Mouse (Mus musculus) megakaryocyte, embryonic 14.5 days (primary cell): ENCODE results near the gene Itih3. TPM values are rescaled to one million over a fixed set of nuclear protein-coding genes. Genes with fewer than 3 reads are reported as not detected.

Experiments
- H3K27me3 ChIP-seq: replicated peaks from 2 replicates; pipeline ENCODE3; 2012; ENCODE audit warnings: inconsistent platforms
- H3K36me3 ChIP-seq: replicated peaks from 2 replicates; pipeline ENCODE3; 2012; ENCODE audit warnings: low read length, inconsistent platforms, mixed read lengths
- H3K4me1 ChIP-seq: 2 replicates; pipeline ENCODE4 v1.6.1; 2012; ENCODE audit warnings: inconsistent platforms
- H3K4me3 ChIP-seq: replicated peaks from 2 replicates; pipeline ENCODE3; 2012; ENCODE audit warnings: moderate library complexity, mild to moderate bottlenecking, inconsistent platforms
- H3K9me3 ChIP-seq: 2 replicates; pipeline ENCODE4 v1.6.1; 2012; ENCODE audit warnings: inconsistent platforms
- FLI1 ChIP-seq: IDR thresholded peaks from 2 replicates; pipeline ENCODE4 v1.6.1; 2012; ENCODE audit warnings: low read length, inconsistent platforms, mixed read lengths
- GATA1 ChIP-seq: IDR thresholded peaks from 3 replicates; pipeline ENCODE4 v1.6.1; 2012; ENCODE audit warnings: mixed read lengths, low read length, inconsistent platforms, borderline replicate concordance
- polyA plus RNA-seq: library from polyadenylated mRNA; stranded (reverse); fragments of >175 nt; gene quantifications from 2 replicates; pipeline ENCODE4 v1.2.3, GENCODE M21; 2012; ENCODE audit warnings: low replicate concordance; ENCODE audit not compliant: insufficient read depth

The Itih3 gene
- polyA plus RNA-seq = not detected in 2 replicates

DNA sequence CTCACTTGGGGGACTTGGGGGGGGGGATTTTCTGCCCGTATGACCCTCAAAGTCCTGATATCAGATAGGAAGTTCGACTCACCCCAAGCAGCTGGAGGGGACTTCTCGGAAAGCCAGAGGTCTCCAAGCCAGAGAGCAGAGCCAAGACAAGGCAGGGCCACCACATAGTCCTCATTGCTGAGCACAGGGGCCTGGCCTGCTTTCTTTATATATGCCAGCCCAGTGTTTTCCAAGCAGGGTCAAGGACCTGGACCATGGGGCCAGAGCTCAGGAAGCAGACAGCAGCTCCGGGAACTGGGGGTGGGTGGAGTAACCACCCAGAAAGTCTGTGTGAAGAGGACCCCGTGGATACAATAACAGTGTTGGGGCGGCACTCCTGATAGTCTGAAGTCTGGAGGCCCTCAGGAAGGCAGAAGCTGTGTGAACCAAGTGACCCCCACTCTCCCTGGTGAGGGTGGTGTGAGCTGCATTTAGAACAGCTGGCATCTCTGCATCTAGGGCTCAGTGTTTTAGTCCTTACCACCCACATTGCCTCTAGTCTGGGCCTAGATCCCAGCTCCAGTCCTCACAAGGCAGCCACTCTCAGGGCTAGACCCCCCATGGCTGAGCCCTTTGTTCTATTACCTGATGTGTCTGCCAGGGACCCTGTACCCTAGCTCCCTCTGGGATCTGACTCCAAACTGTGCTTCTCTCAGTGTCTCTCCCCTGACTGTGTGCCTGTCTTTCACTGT is at the start of gene Itih3:
Gene Itih3, minus strand, starts transcription at position 386 of the 731 bp plus-strand sequence.
- Histone ChIP-seq H3K9me3 (peaks cover 12% of the 10 kb centered on the region), H3K4me3 (no peak within 1 kb of the TSS), H3K36me3 (no peaks in the 10 kb centered on the region), H3K27me3 (peaks cover 40% of the 10 kb centered on the region), H3K4me1 (peaks cover 8% of the 10 kb centered on the region)
- no peak for TF ChIP-seq FLI1
- no peak for TF ChIP-seq GATA1

- no peak overlapping the region for H3K4me3 ChIP-seq
- H3K9me3 ChIP-seq = no peaks in the 10 kb centered on the region
- peaks cover 12% of the 10 kb centered on the region for H3K4me1 ChIP-seq
- TF ChIP-seq GATA1 (no peak), FLI1 (no peak)
- H3K36me3 ChIP-seq = peaks cover 54% of the 10 kb centered on the region
- no peaks in the 10 kb centered on the region for H3K27me3 ChIP-seq
These were observed 36.8 kb upstream of the Itih3 start for GRCm38 (mm10) chr14:30960366-30960765.

GRCm38 (mm10) chr14:30959031-30959430 is 35.5 kb upstream of the Itih3 start:
- H3K36me3 ChIP-seq = peaks cover 55% of the 10 kb centered on the region

DNA sequence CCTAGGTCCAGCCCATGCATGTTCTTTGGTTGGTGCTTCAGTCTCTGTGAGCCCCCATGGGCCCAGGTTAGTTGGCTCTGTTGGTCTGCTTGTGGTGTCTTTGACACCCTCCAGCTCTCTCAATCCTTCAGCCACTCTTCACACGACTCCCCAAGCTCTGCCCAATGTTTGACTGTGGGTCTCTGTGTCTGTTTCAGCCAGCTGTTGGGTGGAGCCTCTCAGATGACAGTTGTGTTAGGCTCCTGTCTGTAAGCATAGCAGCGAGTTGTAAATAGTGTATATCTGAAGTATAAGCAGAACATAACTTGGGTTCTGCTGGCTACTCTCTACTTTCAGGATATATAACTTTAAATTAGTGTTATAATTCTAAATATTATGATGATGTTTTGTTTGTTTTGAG is 35.0 kb upstream of the Itih3 start:
- no peak for TF ChIP-seq FLI1
- TF ChIP-seq GATA1 = no peak
- H3K9me3 ChIP-seq = no peaks in the 10 kb centered on the region
- H3K27me3 ChIP-seq = no peaks in the 10 kb centered on the region

More at GRCm38 (mm10) chr14:30959031-30959430, 35.5 kb upstream of the Itih3 start:
- Histone ChIP-seq H3K4me3 (no peak overlapping the region), H3K4me1 (peaks cover 12% of the 10 kb centered on the region), H3K9me3 (no peaks in the 10 kb centered on the region), H3K27me3 (no peaks in the 10 kb centered on the region)
- no peak for TF ChIP-seq GATA1
- no peak for TF ChIP-seq FLI1

GRCm38 (mm10) chr14:30951154-30951825 is 27.7 kb upstream of the Itih3 start, which contains the start of gene Nek4:
Nek4 (plus strand) TSS chr14:30951377.
- no peak for TF ChIP-seq FLI1
- TF ChIP-seq GATA1 = no peak
- Histone ChIP-seq H3K9me3 (no peaks in the 10 kb centered on the region), H3K4me1 (peaks cover 22% of the 10 kb centered on the region), H3K36me3 (peaks cover 20% of the 10 kb centered on the region), H3K4me3 (peak within 1 kb of the TSS; percentile 99), H3K27me3 (peaks cover 6% of the 10 kb centered on the region)

More for the DNA sequence above, 35.0 kb upstream of the Itih3 start:
- Histone ChIP-seq H3K4me1 (peaks cover 15% of the 10 kb centered on the region), H3K4me3 (no peak overlapping the region), H3K36me3 (peaks cover 59% of the 10 kb centered on the region)

GRCm38 (mm10) chr14:30949986-30950385 is 26.4 kb upstream of the Itih3 start:
- H3K27me3 ChIP-seq = peaks cover 12% of the 10 kb centered on the region
- peaks cover 9% of the 10 kb centered on the region for H3K36me3 ChIP-seq
- TF ChIP-seq GATA1 (no peak), FLI1 (no peak)
- H3K9me3 ChIP-seq = no peaks in the 10 kb centered on the region
- H3K4me3 ChIP-seq = no peak overlapping the region
- peaks cover 35% of the 10 kb centered on the region for H3K4me1 ChIP-seq

DNA sequence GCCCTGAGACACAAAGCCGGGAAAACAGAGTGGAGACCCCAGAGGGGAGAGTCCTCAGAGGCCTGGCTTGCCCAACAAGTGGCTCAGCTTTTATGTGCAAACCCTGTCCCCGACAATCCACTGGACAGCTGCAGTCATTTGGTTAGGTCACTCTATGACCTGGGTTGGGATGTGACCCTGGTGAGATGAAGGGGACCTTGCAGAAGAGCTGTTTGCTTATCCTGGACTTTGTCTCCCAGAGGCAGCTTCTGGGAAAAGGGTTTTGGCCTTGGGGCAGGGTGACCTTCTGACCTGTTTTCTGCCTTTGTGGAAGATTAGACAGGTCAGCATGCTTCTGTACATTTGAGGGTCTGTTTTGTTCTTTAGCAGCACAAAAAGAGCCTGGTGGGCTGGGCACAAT is 21.2 kb upstream of the Itih3 start:
- H3K4me1 ChIP-seq = peaks cover 60% of the 10 kb centered on the region
- peaks cover 30% of the 10 kb centered on the region for H3K27me3 ChIP-seq

GRCm38 (mm10) chr14:30943860-30944674 is 20.5 kb upstream of the Itih3 start:
- Histone ChIP-seq H3K27me3 (peaks cover 33% of the 10 kb centered on the region), H3K36me3 (no peaks in the 10 kb centered on the region), H3K4me1 (peaks cover 60% of the 10 kb centered on the region), H3K4me3 (peak overlapping the region; percentile 44), H3K9me3 (peaks cover 5% of the 10 kb centered on the region)
- TF ChIP-seq FLI1 (no peak), GATA1 (no peak)

More for the DNA sequence above, 21.2 kb upstream of the Itih3 start:
- no peak for TF ChIP-seq FLI1
- no peak for TF ChIP-seq GATA1
- peak overlapping the region; percentile 33 for H3K4me3 ChIP-seq
- peaks cover 5% of the 10 kb centered on the region for H3K9me3 ChIP-seq
- H3K36me3 ChIP-seq = no peaks in the 10 kb centered on the region

DNA sequence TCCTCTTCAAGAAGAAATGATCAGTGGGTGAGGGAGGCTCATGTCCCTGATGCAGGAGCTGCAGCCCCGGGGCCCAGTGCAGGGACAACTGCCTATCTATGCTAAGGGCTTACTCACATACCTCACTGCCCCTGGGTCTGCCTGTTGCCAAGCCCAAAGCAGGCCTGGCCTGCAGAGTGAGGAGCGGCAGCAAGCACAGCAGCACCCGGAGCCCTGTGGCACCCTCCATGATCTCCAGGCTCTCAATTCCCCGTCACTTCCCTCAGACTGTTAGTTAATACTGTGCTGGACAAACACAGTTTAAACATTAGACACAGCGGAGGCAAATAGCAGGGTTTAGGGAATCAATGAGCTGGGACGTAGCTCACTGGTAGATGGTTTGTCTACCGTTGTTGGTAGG is 19.5 kb upstream of the Itih3 start, which contains the start of gene Itih1:
Gene Itih1, minus strand, starts transcription at position 252 of the 400 bp plus-strand sequence.
- peaks cover 31% of the 10 kb centered on the region for H3K27me3 ChIP-seq
- TF ChIP-seq GATA1 (no peak), FLI1 (no peak)
- H3K9me3 ChIP-seq = peaks cover 5% of the 10 kb centered on the region
- H3K36me3 ChIP-seq = no peaks in the 10 kb centered on the region
- H3K4me3 ChIP-seq = peak within 1 kb of the TSS; percentile 44
- H3K4me1 ChIP-seq = peaks cover 59% of the 10 kb centered on the region

- no peaks in the 10 kb centered on the region for H3K36me3 ChIP-seq
- H3K4me3 ChIP-seq = no peak overlapping the region
- peaks cover 5% of the 10 kb centered on the region for H3K9me3 ChIP-seq
- TF ChIP-seq GATA1 = no peak
- TF ChIP-seq FLI1 = no peak
- H3K27me3 ChIP-seq = peaks cover 36% of the 10 kb centered on the region
- H3K4me1 ChIP-seq = peaks cover 58% of the 10 kb centered on the region
These were observed 18.7 kb upstream of the Itih3 start for GRCm38 (mm10) chr14:30942254-30942653.
